Mouse (Mus musculus): ENCODE data around the gene Maff. TPM values are rescaled to one million over a fixed set of nuclear protein-coding genes. Genes with fewer than 3 reads are reported as not detected.

The Maff gene
- polyA plus RNA-seq, 1 experiment, result 1.1 TPM

DNA sequence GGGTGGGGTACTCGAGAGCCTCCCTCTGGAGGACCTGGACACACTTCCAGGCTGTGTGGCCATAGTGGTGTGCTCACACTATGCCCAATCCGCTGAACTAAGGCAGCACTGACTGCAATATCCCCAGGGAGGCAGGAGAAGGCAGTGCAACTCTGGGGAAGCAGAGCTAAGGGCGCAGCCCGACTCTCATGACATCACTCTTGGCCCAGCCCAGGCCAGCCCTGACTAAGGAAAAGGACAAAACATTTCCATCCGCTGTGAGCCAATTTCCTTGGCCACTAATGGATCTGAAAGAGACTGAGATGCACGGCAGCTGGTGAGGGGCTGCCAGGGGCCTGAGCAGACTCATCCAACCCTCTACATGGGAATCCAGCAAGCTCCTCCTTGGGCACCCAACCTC is 31.3 kb downstream of the Maff start:
- Histone ChIP-seq H3K36me3 (ENCODE audit: control insufficient read depth, insufficient read depth, low read length) (no peaks in the 10 kb centered on the region), H3K27me3 (ENCODE audit: control insufficient read depth, insufficient read depth, low read length) (no peaks in the 10 kb centered on the region), H3K4me1 (ENCODE audit: control insufficient read depth, insufficient read depth, low read length) (peaks cover 12% of the 10 kb centered on the region), H3K4me3 (ENCODE audit: control insufficient read depth, low read depth, low read length) (no peak overlapping the region), H3K27ac (ENCODE audit: control insufficient read depth, insufficient read depth, low read depth, low read length) (no peak overlapping the region)
- peak; percentile 36; the same call in 1 of the 2 replicates for TF ChIP-seq CTCF (IDR thresholded peaks at IDR 0.05; ENCODE audit: control insufficient read depth, insufficient read depth, insufficient replicate concordance, low read depth, low read length)
- no peak for TF ChIP-seq POLR2A (IDR thresholded peaks at IDR 0.05; ENCODE audit: control insufficient read depth, low read depth, low read length)

GRCm38 (mm10) chr15:79378608-79379007 is 32.2 kb downstream of the Maff start:
- Histone ChIP-seq H3K36me3 (ENCODE audit: control insufficient read depth, insufficient read depth, low read length) (no peaks in the 10 kb centered on the region), H3K27ac (ENCODE audit: control insufficient read depth, insufficient read depth, low read depth, low read length) (no peak overlapping the region), H3K4me3 (ENCODE audit: control insufficient read depth, low read depth, low read length) (no peak overlapping the region), H3K4me1 (ENCODE audit: control insufficient read depth, insufficient read depth, low read length) (peaks cover 12% of the 10 kb centered on the region), H3K27me3 (ENCODE audit: control insufficient read depth, insufficient read depth, low read length) (no peaks in the 10 kb centered on the region)
- no peak for TF ChIP-seq CTCF (IDR thresholded peaks at IDR 0.05; ENCODE audit: control insufficient read depth, insufficient read depth, insufficient replicate concordance, low read depth, low read length)
- no peak for TF ChIP-seq POLR2A (IDR thresholded peaks at IDR 0.05; ENCODE audit: control insufficient read depth, low read depth, low read length)

DNA sequence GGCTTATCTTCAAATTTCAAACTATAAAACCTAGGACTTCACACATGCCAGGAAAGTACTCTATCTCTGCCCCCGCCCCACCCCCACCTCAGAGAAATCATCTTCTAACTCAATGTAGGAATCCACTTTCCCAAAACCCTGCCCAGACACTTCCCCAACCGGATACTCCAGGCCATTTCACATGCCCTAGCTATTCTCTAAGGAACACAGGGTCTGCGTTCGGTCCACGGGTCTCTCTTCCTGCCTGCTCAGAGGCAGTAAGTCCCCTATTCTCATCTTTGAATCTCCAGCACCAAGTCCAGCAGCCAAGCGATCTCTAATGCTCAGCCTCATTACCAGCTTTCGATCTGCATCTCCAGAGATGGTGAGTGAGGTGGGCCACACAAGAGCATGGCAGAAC is 33.2 kb downstream of the Maff start:
- H3K27ac ChIP-seq (ENCODE audit: control insufficient read depth, insufficient read depth, low read depth, low read length), result no peak overlapping the region
- no peak overlapping the region for H3K4me3 ChIP-seq (ENCODE audit: control insufficient read depth, low read depth, low read length)
- H3K27me3 ChIP-seq (ENCODE audit: control insufficient read depth, insufficient read depth, low read length), result no peaks in the 10 kb centered on the region
- no peaks in the 10 kb centered on the region for H3K36me3 ChIP-seq (ENCODE audit: control insufficient read depth, insufficient read depth, low read length)
- TF ChIP-seq POLR2A (IDR thresholded peaks at IDR 0.05; ENCODE audit: control insufficient read depth, low read depth, low read length) (no peak), CTCF (IDR thresholded peaks at IDR 0.05; ENCODE audit: control insufficient read depth, insufficient read depth, insufficient replicate concordance, low read depth, low read length) (no peak)
- peaks cover 12% of the 10 kb centered on the region for H3K4me1 ChIP-seq (ENCODE audit: control insufficient read depth, insufficient read depth, low read length)

- H3K27ac ChIP-seq (ENCODE audit: control insufficient read depth, insufficient read depth, low read depth, low read length), result no peak overlapping the region
- TF ChIP-seq CTCF (IDR thresholded peaks at IDR 0.05; ENCODE audit: control insufficient read depth, insufficient read depth, insufficient replicate concordance, low read depth, low read length) (peak; percentile 77; the same call in 1 of the 2 replicates), POLR2A (IDR thresholded peaks at IDR 0.05; ENCODE audit: control insufficient read depth, low read depth, low read length) (no peak)
- H3K36me3 ChIP-seq (ENCODE audit: control insufficient read depth, insufficient read depth, low read length), result no peaks in the 10 kb centered on the region
- H3K27me3 ChIP-seq (ENCODE audit: control insufficient read depth, insufficient read depth, low read length), result no peaks in the 10 kb centered on the region
- peaks cover 12% of the 10 kb centered on the region for H3K4me1 ChIP-seq (ENCODE audit: control insufficient read depth, insufficient read depth, low read length)
- no peak overlapping the region for H3K4me3 ChIP-seq (ENCODE audit: control insufficient read depth, low read depth, low read length)
Observed at GRCm38 (mm10) chr15:79380468-79381444, 34.3 kb downstream of the Maff start.

GRCm38 (mm10) chr15:79381644-79382043 is 35.2 kb downstream of the Maff start:
- Histone ChIP-seq H3K27me3 (ENCODE audit: control insufficient read depth, insufficient read depth, low read length) (no peaks in the 10 kb centered on the region), H3K27ac (ENCODE audit: control insufficient read depth, insufficient read depth, low read depth, low read length) (no peak overlapping the region), H3K4me1 (ENCODE audit: control insufficient read depth, insufficient read depth, low read length) (peaks cover 12% of the 10 kb centered on the region), H3K4me3 (ENCODE audit: control insufficient read depth, low read depth, low read length) (no peak overlapping the region), H3K36me3 (ENCODE audit: control insufficient read depth, insufficient read depth, low read length) (no peaks in the 10 kb centered on the region)
- TF ChIP-seq POLR2A (IDR thresholded peaks at IDR 0.05; ENCODE audit: control insufficient read depth, low read depth, low read length) (no peak), CTCF (IDR thresholded peaks at IDR 0.05; ENCODE audit: control insufficient read depth, insufficient read depth, insufficient replicate concordance, low read depth, low read length) (no peak)

DNA sequence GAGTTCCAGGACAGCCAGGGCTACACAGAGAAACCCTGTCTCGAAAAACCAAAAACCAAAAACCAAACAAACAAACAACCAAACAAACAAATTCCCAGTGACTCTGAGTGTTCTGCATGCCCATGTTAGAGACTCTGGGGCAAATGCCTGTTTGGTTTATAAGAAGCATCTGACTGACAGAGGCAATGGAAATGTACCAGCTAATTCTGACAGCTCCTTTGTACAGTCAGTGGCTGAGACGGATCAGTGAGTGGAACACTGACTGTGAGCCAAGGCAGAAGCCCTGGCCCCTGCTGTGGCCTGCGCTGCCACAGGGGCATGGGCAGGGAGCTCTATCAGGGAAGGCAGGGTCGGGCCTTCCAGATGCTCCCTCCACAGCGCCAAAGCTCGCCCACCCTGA is 40.7 kb downstream of the Maff start:
- TF ChIP-seq CTCF (IDR thresholded peaks at IDR 0.05; ENCODE audit: control insufficient read depth, insufficient read depth, insufficient replicate concordance, low read depth, low read length) (no peak), POLR2A (IDR thresholded peaks at IDR 0.05; ENCODE audit: control insufficient read depth, low read depth, low read length) (no peak)
- H3K36me3 ChIP-seq (ENCODE audit: control insufficient read depth, insufficient read depth, low read length), result no peaks in the 10 kb centered on the region
- H3K4me1 ChIP-seq (ENCODE audit: control insufficient read depth, insufficient read depth, low read length), result no peaks in the 10 kb centered on the region; the same call in 1 of the 2 replicates
- no peak overlapping the region for H3K27ac ChIP-seq (ENCODE audit: control insufficient read depth, insufficient read depth, low read depth, low read length)
- no peak overlapping the region for H3K4me3 ChIP-seq (ENCODE audit: control insufficient read depth, low read depth, low read length)
- no peaks in the 10 kb centered on the region for H3K27me3 ChIP-seq (ENCODE audit: control insufficient read depth, insufficient read depth, low read length)

DNA sequence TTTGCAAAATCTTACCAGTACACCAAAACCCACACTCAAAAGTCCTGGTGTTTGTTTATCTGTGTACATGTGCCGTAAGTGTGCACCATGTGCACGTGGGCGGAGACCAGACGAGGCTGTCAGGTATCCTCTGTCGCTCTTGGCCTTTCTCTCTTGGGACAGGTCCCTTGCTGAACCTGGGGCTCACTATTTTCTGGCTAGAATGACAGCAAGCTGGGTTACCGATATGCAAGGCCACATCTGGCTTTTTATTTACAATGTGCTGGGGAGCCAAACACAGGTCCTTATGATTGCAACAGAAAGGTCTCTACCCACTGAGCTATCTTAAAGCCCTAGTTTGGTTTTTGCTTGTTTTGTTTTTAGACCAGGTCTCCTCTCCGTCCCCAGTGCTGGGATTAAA is 41.2 kb downstream of the Maff start:
- H3K27me3 ChIP-seq (ENCODE audit: control insufficient read depth, insufficient read depth, low read length), result no peaks in the 10 kb centered on the region
- H3K36me3 ChIP-seq (ENCODE audit: control insufficient read depth, insufficient read depth, low read length), result no peaks in the 10 kb centered on the region
- H3K4me3 ChIP-seq (ENCODE audit: control insufficient read depth, low read depth, low read length), result no peak overlapping the region
- no peaks in the 10 kb centered on the region for H3K4me1 ChIP-seq (ENCODE audit: control insufficient read depth, insufficient read depth, low read length)
- H3K27ac ChIP-seq (ENCODE audit: control insufficient read depth, insufficient read depth, low read depth, low read length), result no peak overlapping the region
- TF ChIP-seq CTCF (IDR thresholded peaks at IDR 0.05; ENCODE audit: control insufficient read depth, insufficient read depth, insufficient replicate concordance, low read depth, low read length) (no peak), POLR2A (IDR thresholded peaks at IDR 0.05; ENCODE audit: control insufficient read depth, low read depth, low read length) (no peak)
